Mouse (Mus musculus): ENCODE measurements around the gene Pmis2. TPM values are rescaled to one million over a fixed set of nuclear protein-coding genes. Genes with fewer than 3 reads are reported as not detected.
A peak's percentile ranks its signal among the peaks of the same experiment; 100 is the strongest.

The Pmis2 gene
- polyA plus RNA-seq (2016; fragmentation: Nextera tagmentation; extraction: Ambion mirVana): not detected in 2 replicates

DNA sequence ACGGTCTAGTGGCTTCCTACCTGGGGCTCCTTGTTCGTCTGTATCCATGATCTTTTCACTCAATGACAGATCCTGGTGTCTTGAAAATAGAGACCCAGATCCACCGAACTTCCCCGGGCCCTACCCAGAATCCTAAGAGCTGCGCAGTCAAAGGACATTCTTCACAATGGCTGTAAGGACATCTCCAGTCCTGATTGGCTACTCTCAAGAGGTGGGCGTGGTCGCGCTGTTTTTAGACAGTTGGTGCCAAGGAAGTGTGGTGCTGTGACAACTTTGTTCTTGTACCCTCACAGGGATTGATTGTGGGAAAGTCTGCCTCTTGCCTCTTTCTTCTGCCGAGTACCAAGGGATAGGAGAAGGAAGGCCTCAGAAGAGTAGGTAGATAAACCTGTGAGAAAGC, at the start of gene Pmis2:
Gene Pmis2, minus strand, starts transcription at position 126 of the 400 bp plus-strand sequence.
- no peaks in the 10 kb centered on the region for H3K4me1 ChIP-seq (replicated peaks)
- no peak within 1 kb of the TSS for H3K4me3 ChIP-seq
- H3K27ac ChIP-seq: no peak within 1 kb of the TSS
- no peaks in the 10 kb centered on the region for H3K36me3 ChIP-seq
- WGBS: 67% methylated on average over 9 of the region's 9 CpGs
- H3K27me3 ChIP-seq (ENCODE audit: insufficient read depth, poor library complexity, severe bottlenecking): no peaks in the 10 kb centered on the region
- H3K9me3 ChIP-seq: no peaks in the 10 kb centered on the region
- DNase-seq (ENCODE audit: low spot score): no peak

DNA sequence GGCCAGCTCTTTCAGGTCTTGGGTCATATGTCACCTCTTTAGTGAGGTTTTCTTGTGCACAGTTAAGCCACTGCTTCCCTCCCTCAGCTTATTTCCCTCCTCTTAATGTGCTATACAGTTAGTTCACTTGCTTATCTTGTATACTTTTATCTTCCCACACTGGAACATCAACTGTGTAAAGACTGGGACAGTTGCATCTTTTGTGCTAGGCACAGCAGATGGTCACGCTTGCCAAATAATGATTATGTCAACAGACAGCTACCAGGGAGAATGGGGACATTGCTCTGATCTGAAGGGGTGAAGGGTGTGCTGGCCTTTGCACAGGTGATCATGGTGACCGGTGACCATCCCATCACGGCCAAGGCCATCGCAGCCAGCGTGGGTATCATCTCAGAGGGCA, 48.3 kb upstream of the Pmis2 start:
- Histone ChIP-seq H3K27me3 (ENCODE audit: insufficient read depth, poor library complexity, severe bottlenecking) (peaks cover 40% of the 10 kb centered on the region), H3K4me3 (no peak overlapping the region), H3K27ac (no peak overlapping the region), H3K36me3 (no peaks in the 10 kb centered on the region), H3K4me1 (replicated peaks) (peaks cover 38% of the 10 kb centered on the region), H3K9me3 (no peaks in the 10 kb centered on the region)
- DNase-seq (ENCODE audit: low spot score): no peak
- WGBS: 89% methylated on average over 5 of the region's 5 CpGs

DNA sequence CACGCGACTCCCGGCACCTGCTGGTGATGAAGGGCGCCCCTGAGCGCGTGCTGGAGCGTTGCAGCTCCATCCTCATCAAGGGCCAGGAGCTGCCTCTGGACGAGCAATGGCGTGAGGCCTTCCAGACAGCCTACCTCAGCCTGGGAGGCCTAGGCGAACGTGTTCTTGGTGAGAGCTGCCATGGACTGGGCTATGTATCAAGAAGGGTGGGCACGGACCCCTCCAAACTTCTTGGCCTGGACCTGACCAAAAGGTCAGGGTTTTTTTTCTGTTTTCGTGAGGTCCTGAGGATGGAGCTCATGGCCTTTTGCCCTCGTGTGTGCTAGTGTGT, 46.3 kb upstream of the Pmis2 start:
- H3K27ac ChIP-seq: 0 out of 2 replicates have a peak overlapping the region, but pooled peaks have one; percentile 25
- peaks cover 41% of the 10 kb centered on the region for H3K27me3 ChIP-seq (ENCODE audit: insufficient read depth, poor library complexity, severe bottlenecking)
- peak overlapping the region; percentile 51 for H3K4me3 ChIP-seq
- H3K9me3 ChIP-seq: no peaks in the 10 kb centered on the region
- DNase-seq (ENCODE audit: low spot score): no peak
- no peaks in the 10 kb centered on the region for H3K36me3 ChIP-seq
- WGBS: 11% methylated on average over 14 of the region's 14 CpGs
- peaks cover 21% of the 10 kb centered on the region for H3K4me1 ChIP-seq (replicated peaks)

DNA sequence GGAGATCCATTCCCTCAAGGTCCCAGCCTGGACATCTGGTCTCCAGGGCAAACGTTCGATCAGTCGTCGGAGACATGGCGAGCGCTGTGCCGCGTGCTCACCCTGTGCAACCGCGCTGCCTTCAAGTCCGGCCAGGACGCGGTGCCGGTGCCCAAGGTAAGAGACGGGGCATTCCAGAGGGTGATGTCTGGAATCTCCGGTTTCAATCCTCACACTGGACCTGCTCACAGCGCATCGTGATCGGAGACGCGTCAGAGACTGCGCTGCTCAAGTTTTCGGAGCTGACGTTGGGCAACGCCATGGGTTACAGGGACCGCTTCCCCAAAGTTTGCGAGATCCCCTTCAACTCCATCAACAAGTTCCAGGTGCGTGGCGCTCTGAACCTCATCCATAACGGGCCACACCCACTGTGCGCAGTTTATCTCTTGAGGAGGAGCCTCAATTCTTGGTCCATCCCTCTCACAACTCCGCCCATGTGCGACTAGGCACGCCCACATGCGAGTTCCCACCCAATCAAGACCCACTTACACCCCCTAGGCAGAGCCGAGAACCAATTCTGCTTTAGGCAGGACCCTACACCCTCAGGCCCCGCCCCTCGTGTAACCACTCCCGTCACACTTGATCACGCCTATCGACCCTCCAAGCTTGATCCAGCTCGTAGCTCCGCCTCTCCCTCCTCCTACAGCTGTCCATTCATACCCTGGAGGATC, 45.8 kb upstream of the Pmis2 start:
- 2% methylated on average over 43 of the region's 43 CpGs for WGBS
- no peaks in the 10 kb centered on the region for H3K36me3 ChIP-seq
- DNase-seq (ENCODE audit: low spot score): peak; percentile 90
- H3K4me3 ChIP-seq: peak overlapping the region; percentile 51
- peaks cover 21% of the 10 kb centered on the region for H3K4me1 ChIP-seq (replicated peaks)
- 0 out of 2 replicates have a peak overlapping the region, but pooled peaks have one; percentile 25 for H3K27ac ChIP-seq
- peaks cover 41% of the 10 kb centered on the region for H3K27me3 ChIP-seq (ENCODE audit: insufficient read depth, poor library complexity, severe bottlenecking)
- no peaks in the 10 kb centered on the region for H3K9me3 ChIP-seq

- no peaks in the 10 kb centered on the region for H3K36me3 ChIP-seq
- no peaks in the 10 kb centered on the region for H3K9me3 ChIP-seq
- peaks cover 24% of the 10 kb centered on the region for H3K27me3 ChIP-seq (ENCODE audit: insufficient read depth, poor library complexity, severe bottlenecking)
- H3K4me1 ChIP-seq (replicated peaks): peaks cover 4% of the 10 kb centered on the region
- 84% methylated on average over 3 of the region's 3 CpGs for WGBS
- no peak within 1 kb of the TSS for H3K27ac ChIP-seq
- no peak for DNase-seq (ENCODE audit: low spot score)
- no peak within 1 kb of the TSS for H3K4me3 ChIP-seq
Observed at GRCm38 (mm10) chr7:30711942-30712341, 40.5 kb upstream of the Pmis2 start, which contains the start of gene Atp4a. Atp4a (plus strand) TSS chr7:30712209.

DNA sequence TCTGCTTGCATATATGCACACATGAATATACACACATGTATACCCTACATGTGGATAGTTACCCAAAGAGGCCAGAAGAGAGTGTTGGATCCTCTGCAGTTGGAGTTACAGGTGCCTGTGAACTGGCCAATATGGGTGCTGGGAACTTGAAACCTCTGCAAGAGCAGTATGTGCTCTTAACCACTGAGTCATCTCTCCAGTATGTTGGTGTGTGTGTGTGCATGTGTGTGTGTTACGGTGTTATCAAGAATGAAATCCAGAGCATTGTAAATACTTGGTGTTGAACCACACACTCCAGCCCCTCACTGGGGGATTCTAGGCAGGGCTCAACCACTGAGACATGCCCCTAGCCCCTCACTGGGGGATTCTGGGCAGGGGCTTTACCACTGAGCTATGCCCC, 36.0 kb upstream of the Pmis2 start:
- no peaks in the 10 kb centered on the region for H3K27me3 ChIP-seq (ENCODE audit: insufficient read depth, poor library complexity, severe bottlenecking)
- 91% methylated on average over 1 of the region's 1 CpGs for WGBS
- H3K4me3 ChIP-seq: no peak overlapping the region
- H3K36me3 ChIP-seq: no peaks in the 10 kb centered on the region
- no peaks in the 10 kb centered on the region for H3K9me3 ChIP-seq
- no peak overlapping the region for H3K27ac ChIP-seq
- H3K4me1 ChIP-seq (replicated peaks): no peaks in the 10 kb centered on the region
- no peak for DNase-seq (ENCODE audit: low spot score)

GRCm38 (mm10) chr7:30706214-30706882, 34.9 kb upstream of the Pmis2 start:
- no peak for DNase-seq (ENCODE audit: low spot score)
- H3K27ac ChIP-seq: no peak overlapping the region
- WGBS: 76% methylated on average over 8 of the region's 8 CpGs

GRCm38 (mm10) chr7:30698589-30698988, 27.2 kb upstream of the Pmis2 start, which contains the start of gene 2200002J24Rik:
2200002J24Rik (plus strand) TSS chr7:30698926.
- DNase-seq (ENCODE audit: low spot score): no peak
- WGBS: 37% methylated on average over 9 of the region's 9 CpGs
- H3K9me3 ChIP-seq: 0 out of 2 replicates have a peak, but pooled peaks cover 2% of the 10 kb centered on the region
- H3K27me3 ChIP-seq (ENCODE audit: insufficient read depth, poor library complexity, severe bottlenecking): no peaks in the 10 kb centered on the region
- H3K36me3 ChIP-seq: no peaks in the 10 kb centered on the region
- H3K4me3 ChIP-seq: no peak within 1 kb of the TSS
- no peak within 1 kb of the TSS for H3K27ac ChIP-seq
- H3K4me1 ChIP-seq (replicated peaks): no peaks in the 10 kb centered on the region

More at GRCm38 (mm10) chr7:30706214-30706882, 34.9 kb upstream of the Pmis2 start:
- no peaks in the 10 kb centered on the region for H3K27me3 ChIP-seq (ENCODE audit: insufficient read depth, poor library complexity, severe bottlenecking)
- H3K4me3 ChIP-seq: no peak overlapping the region
- no peaks in the 10 kb centered on the region for H3K36me3 ChIP-seq
- H3K4me1 ChIP-seq (replicated peaks): no peaks in the 10 kb centered on the region
- H3K9me3 ChIP-seq: 0 out of 2 replicates have a peak, but pooled peaks cover 2% of the 10 kb centered on the region

- H3K9me3 ChIP-seq: 0 out of 2 replicates have a peak, but pooled peaks cover 2% of the 10 kb centered on the region
- no peak for DNase-seq (ENCODE audit: low spot score)
- H3K27me3 ChIP-seq (ENCODE audit: insufficient read depth, poor library complexity, severe bottlenecking): no peaks in the 10 kb centered on the region
- H3K36me3 ChIP-seq: no peaks in the 10 kb centered on the region
- no peak overlapping the region for H3K4me3 ChIP-seq
- no peak overlapping the region for H3K27ac ChIP-seq
- no peaks in the 10 kb centered on the region for H3K4me1 ChIP-seq (replicated peaks)
- 76% methylated on average over 5 of the region's 5 CpGs for WGBS
Observed at GRCm38 (mm10) chr7:30698101-30698500, 26.7 kb upstream of the Pmis2 start.

DNA sequence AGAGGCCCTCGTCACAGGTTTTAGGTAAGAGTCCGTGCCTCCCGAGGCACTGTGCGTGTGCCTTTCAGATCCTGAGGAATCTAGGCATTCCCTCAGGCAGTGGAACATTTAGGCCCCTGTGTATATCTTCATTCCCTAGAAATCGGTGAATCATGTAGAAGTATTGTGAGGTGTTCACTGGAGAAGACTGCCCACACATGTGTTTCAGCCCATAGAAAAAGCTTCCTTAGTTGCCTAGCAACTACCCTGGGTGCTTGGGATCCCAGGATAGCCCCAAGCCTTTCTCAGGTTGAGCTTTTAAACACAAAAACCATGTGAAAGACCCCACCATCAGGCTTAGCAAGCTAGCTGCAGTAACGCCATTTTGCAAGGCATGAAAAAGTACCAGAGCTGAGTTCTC, 16.9 kb upstream of the Pmis2 start:
- Histone ChIP-seq H3K9me3 (no peaks in the 10 kb centered on the region), H3K27ac (no peak overlapping the region), H3K36me3 (no peaks in the 10 kb centered on the region), H3K4me3 (no peak overlapping the region), H3K4me1 (replicated peaks) (no peaks in the 10 kb centered on the region), H3K27me3 (ENCODE audit: insufficient read depth, poor library complexity, severe bottlenecking) (peaks cover 25% of the 10 kb centered on the region)
- no peak for DNase-seq (ENCODE audit: low spot score)
- WGBS: 75% methylated on average over 6 of the region's 6 CpGs

GRCm38 (mm10) chr7:30683425-30683824, 12.0 kb upstream of the Pmis2 start:
- 85% methylated on average over 2 of the region's 2 CpGs for WGBS
- H3K9me3 ChIP-seq: 0 out of 2 replicates have a peak, but pooled peaks cover 3% of the 10 kb centered on the region
- no peaks in the 10 kb centered on the region for H3K4me1 ChIP-seq (replicated peaks)
- no peak for DNase-seq (ENCODE audit: low spot score)
- no peak overlapping the region for H3K27ac ChIP-seq
- H3K36me3 ChIP-seq: no peaks in the 10 kb centered on the region
- H3K4me3 ChIP-seq: no peak overlapping the region
- H3K27me3 ChIP-seq (ENCODE audit: insufficient read depth, poor library complexity, severe bottlenecking): peaks cover 23% of the 10 kb centered on the region

- no peak for DNase-seq (ENCODE audit: low spot score)
- H3K9me3 ChIP-seq: 0 out of 2 replicates have a peak, but pooled peaks cover 3% of the 10 kb centered on the region
- 65% methylated on average over 5 of the region's 5 CpGs for WGBS
- H3K27ac ChIP-seq: no peak overlapping the region
- no peaks in the 10 kb centered on the region for H3K4me1 ChIP-seq (replicated peaks)
- H3K36me3 ChIP-seq: no peaks in the 10 kb centered on the region
- peaks cover 8% of the 10 kb centered on the region for H3K27me3 ChIP-seq (ENCODE audit: insufficient read depth, poor library complexity, severe bottlenecking)
- no peak overlapping the region for H3K4me3 ChIP-seq
Observed at GRCm38 (mm10) chr7:30681897-30682296, 10.5 kb upstream of the Pmis2 start.

Data from hindbrain, embryonic 10.5 days (tissue).